Comparison of ENCODE assay signal across 13 mouse cellular contexts in genomic region chr6:61217717-61218116, GRCm38 (mm10).
"Had no signal": no experiment of that assay in that cellular context is flagged by ENCODE, and none has a peak within 500 bp of the region (broad histone marks: within the 10 kb centered on the region; RNA-seq: fewer than 3 reads in every experiment).

No protein-coding gene starts in this region.

- H3K27me3 ChIP-seq: liver, embryonic 13.5 days; lung, embryonic 15.5 days; midbrain, embryonic 13.5 days; neural tube, embryonic 12.5 days had no signal

- H3K9me3 ChIP-seq: liver, embryonic 13.5 days; lung, embryonic 15.5 days; midbrain, embryonic 13.5 days; neural tube, embryonic 12.5 days had no signal

- ATAC-seq: intestine, postnatal 0 days; liver, postnatal 0 days; midbrain, embryonic 13.5 days had no signal

- H3K36me3 ChIP-seq: liver, embryonic 13.5 days; lung, embryonic 15.5 days; midbrain, embryonic 13.5 days; neural tube, embryonic 12.5 days had no signal

- DNase-seq: kidney, adult 8-10 months; kidney, postnatal 25 days; liver; liver, embryonic 13.5 days; liver, postnatal 0 days; lung, postnatal 14 days; retina, postnatal 1 day; thymus, postnatal 14 days had no signal

- H3K27ac ChIP-seq: liver, embryonic 13.5 days; lung, embryonic 15.5 days; midbrain, embryonic 13.5 days; neural tube, embryonic 12.5 days; stomach, postnatal 0 days had no signal

- H3K4me3 ChIP-seq: liver, embryonic 13.5 days; lung, embryonic 15.5 days; midbrain, embryonic 13.5 days; neural tube, embryonic 12.5 days had no signal

- H3K4me1 ChIP-seq: liver, embryonic 13.5 days; neural tube, embryonic 12.5 days had no signal
